Mouse (Mus musculus) adrenal gland, postnatal 25 days (tissue): ENCODE measurements at regions not wholly inside any gene's neighbourhood (a gene's known extent, or its start where the extent isn't known, plus 50 kb on each side); places are given as distances from the start of the nearest gene placed in this dataset.
A peak's percentile ranks its signal among the peaks of the same experiment; 100 is the strongest.

Source experiments
- DNase-seq: peaks from one replicate; pipeline ENCODE4 v3.0.0; 2021; ENCODE audit warnings: mixed read lengths

GRCm38 (mm10) chr17:87531411-87532157 is 84.8 kb upstream of the Calm2 start:
- DNase-seq = peak; percentile 66

GRCm38 (mm10) chr17:87532158-87532545 is 85.4 kb upstream of the Calm2 start:
- DNase-seq = no peak

GRCm38 (mm10) chr17:87532762-87533161 is 86.0 kb upstream of the Calm2 start:
- DNase-seq = no peak

- no peak for DNase-seq
Measured at GRCm38 (mm10) chr17:87549568-87549967, 86.2 kb upstream of the Epcam start.

GRCm38 (mm10) chr17:87550518-87551164 is 85.1 kb upstream of the Epcam start:
- no peak for DNase-seq

GRCm38 (mm10) chr17:87554561-87554960 is 81.2 kb upstream of the Epcam start:
- no peak for DNase-seq

GRCm38 (mm10) chr17:87558419-87558818 is 77.4 kb upstream of the Epcam start:
- no peak for DNase-seq

GRCm38 (mm10) chr17:87559641-87560040 is 76.1 kb upstream of the Epcam start:
- no peak for DNase-seq

GRCm38 (mm10) chr17:87560923-87561322 is 74.9 kb upstream of the Epcam start:
- no peak for DNase-seq

- DNase-seq = no peak
Measured at GRCm38 (mm10) chr17:87563375-87563774, 72.4 kb upstream of the Epcam start.

GRCm38 (mm10) chr17:87565631-87566030 is 70.1 kb upstream of the Epcam start:
- DNase-seq = no peak

GRCm38 (mm10) chr17:87566296-87566695 is 69.5 kb upstream of the Epcam start:
- DNase-seq = no peak

- DNase-seq = no peak
Measured at GRCm38 (mm10) chr17:87566996-87567395, 68.8 kb upstream of the Epcam start.

GRCm38 (mm10) chr17:87567475-87567874 is 68.3 kb upstream of the Epcam start:
- DNase-seq = no peak

GRCm38 (mm10) chr17:87569981-87570380 is 65.8 kb upstream of the Epcam start:
- DNase-seq = no peak

GRCm38 (mm10) chr17:87570676-87571344 is 65.0 kb upstream of the Epcam start:
- no peak for DNase-seq

- peak; percentile 92 for DNase-seq
Measured at GRCm38 (mm10) chr17:87571345-87571932, 64.3 kb upstream of the Epcam start.

- no peak for DNase-seq
Measured at GRCm38 (mm10) chr17:87583575-87583974, 52.2 kb upstream of the Epcam start.

GRCm38 (mm10) chr17:87585355-87585754 is 50.4 kb upstream of the Epcam start:
- no peak for DNase-seq
